Mouse (Mus musculus) CH12.LX (cell line): ENCODE measurements at regions not wholly inside any gene's neighbourhood (a gene's known extent, or its start where the extent isn't known, plus 50 kb on each side); places are given as distances from the start of the nearest gene placed in this dataset.

Experiments used
- DNase-seq: peaks from one replicate; pipeline ENCODE4 v3.0.0-alpha.2; 2013; ENCODE audit errors: extremely low read depth
- H3K27ac ChIP-seq: 2 replicates; pipeline ENCODE4 v1.5.1; 2012; ENCODE audit warnings: low read depth, mild to moderate bottlenecking, control low read depth, moderate library complexity; ENCODE audit not compliant: insufficient read depth
- H3K27me3 ChIP-seq: replicated peaks from 2 replicates; pipeline ENCODE3; 2012; ENCODE audit warnings: inconsistent platforms
- H3K36me3 ChIP-seq, 2 experiments: replicated peaks in 1 of 2; 2 replicates each; pipeline versions ENCODE3 to v1.6.1; 2012; ENCODE audit warnings: inconsistent platforms in 1 of 2, low read length in 1 of 2, mild to moderate bottlenecking in 1 of 2, mixed read lengths in 1 of 2, moderate library complexity in 1 of 2; ENCODE audit not compliant: control insufficient read depth in 1 of 2, insufficient read depth in 1 of 2
- H3K4me1 ChIP-seq, 2 experiments: 2 replicates each; pipeline ENCODE4 v1.6.1; 2012; ENCODE audit warnings: inconsistent platforms in 1 of 2, moderate library complexity in 1 of 2; ENCODE audit not compliant: insufficient read depth in 2 of 2, control insufficient read depth in 1 of 2
- H3K4me2 ChIP-seq: 2 replicates; pipeline ENCODE4 v1.6.1; 2012; ENCODE audit warnings: low read depth, mild to moderate bottlenecking, control low read depth; ENCODE audit not compliant: poor library complexity, insufficient read depth, severe bottlenecking
- H3K4me3 ChIP-seq, 3 experiments: fragments of 150-350 bp in 1 of 3; sonication (generic) in 1 of 3; replicated peaks in 1 of 3; 2 replicates each; pipeline versions ENCODE3 to v1.5.1; 2011 to 2012; ENCODE audit warnings: low read depth in 2 of 3, low read length in 2 of 3, mild to moderate bottlenecking in 2 of 3, moderate library complexity in 2 of 3, control low read depth in 1 of 3, improper control_type of control experiment in 1 of 3, inconsistent platforms in 1 of 3, mixed read lengths in 1 of 3; ENCODE audit not compliant: poor library complexity in 1 of 3
- H3K79me2 ChIP-seq: replicated peaks from 2 replicates; pipeline ENCODE4 v1.6.1; 2012; ENCODE audit warnings: mild to moderate bottlenecking, moderate library complexity; ENCODE audit not compliant: control insufficient read depth, poor library complexity, insufficient read depth, severe bottlenecking; ENCODE audit errors: extremely low read depth
- H3K9ac ChIP-seq: 2 replicates; pipeline ENCODE4 v1.6.1; 2012; ENCODE audit warnings: low read depth, mild to moderate bottlenecking, control low read depth, moderate library complexity; ENCODE audit not compliant: insufficient read depth
- H3K9me3 ChIP-seq: replicated peaks from 2 replicates; pipeline ENCODE3; 2012; ENCODE audit warnings: low read length, inconsistent platforms, mixed read lengths
- BHLHE40 ChIP-seq: IDR thresholded peaks from 2 replicates; pipeline ENCODE4 v1.6.1; 2011; ENCODE audit warnings: mild to moderate bottlenecking, low read depth, low read length, improper control_type of control experiment
- CHD1 ChIP-seq: IDR thresholded peaks from 2 replicates; pipeline ENCODE4 v1.6.1; 2012; ENCODE audit warnings: low read depth, low read length, improper control_type of control experiment, inconsistent platforms
- CTCF ChIP-seq, 2 experiments: IDR thresholded peaks in 1 of 2; conservative IDR thresholded peaks in 1 of 2; 2 replicates each; pipeline ENCODE4 v1.5.1; 2011 to 2012; ENCODE audit warnings: low read depth in 2 of 2, low read length in 2 of 2, improper control_type of control experiment in 1 of 2, inconsistent platforms in 1 of 2, mild to moderate bottlenecking in 1 of 2, moderate library complexity in 1 of 2
- ETS1 ChIP-seq: conservative IDR thresholded peaks from 2 replicates; pipeline ENCODE4 v1.6.1; 2012; ENCODE audit warnings: low read depth, mild to moderate bottlenecking, inconsistent platforms, low read length, improper control_type of control experiment, moderate library complexity
- GABPA ChIP-seq: IDR thresholded peaks from 2 replicates; pipeline ENCODE4 v1.6.1; 2012; ENCODE audit warnings: low read depth, low read length, improper control_type of control experiment, inconsistent platforms; ENCODE audit not compliant: insufficient replicate concordance
- JUN ChIP-seq: IDR thresholded peaks from 2 replicates; pipeline ENCODE4 v1.6.1; 2011; ENCODE audit warnings: low read depth, mild to moderate bottlenecking, low read length, improper control_type of control experiment, moderate library complexity; ENCODE audit not compliant: insufficient read depth
- JUND ChIP-seq: conservative IDR thresholded peaks from 2 replicates; pipeline ENCODE4 v1.6.1; 2011; ENCODE audit warnings: low read depth, low read length, improper control_type of control experiment
- KAT2A ChIP-seq: IDR thresholded peaks from 2 replicates; pipeline ENCODE4 v1.6.1; 2012; ENCODE audit warnings: low read length, improper control_type of control experiment, inconsistent platforms; ENCODE audit not compliant: insufficient replicate concordance
- MAFK ChIP-seq: IDR thresholded peaks from 2 replicates; pipeline ENCODE4 v1.6.1; 2011; ENCODE audit warnings: low read length, improper control_type of control experiment; ENCODE audit not compliant: insufficient replicate concordance
- MAX ChIP-seq: IDR thresholded peaks from 2 replicates; pipeline ENCODE4 v1.6.1; 2011; ENCODE audit warnings: low read length, improper control_type of control experiment
- NRF1 ChIP-seq: IDR thresholded peaks from 2 replicates; pipeline ENCODE4 v1.6.1; 2014; ENCODE audit warnings: low read depth, mild to moderate bottlenecking, inconsistent platforms, low read length, improper control_type of control experiment, moderate library complexity
- PAX5 ChIP-seq: IDR thresholded peaks from 2 replicates; pipeline ENCODE4 v1.6.1; 2012; ENCODE audit warnings: low read length, inconsistent platforms, mixed read lengths
- RAD21 ChIP-seq: IDR thresholded peaks from 2 replicates; pipeline ENCODE4 v1.6.1; 2011; ENCODE audit warnings: low read depth, mild to moderate bottlenecking, low read length, improper control_type of control experiment, moderate library complexity
- SIN3A ChIP-seq: IDR thresholded peaks from 2 replicates; pipeline ENCODE4 v1.6.1; 2012; ENCODE audit warnings: low read length, improper control_type of control experiment, inconsistent platforms
- SMC3 ChIP-seq: IDR thresholded peaks from 2 replicates; pipeline ENCODE4 v1.6.1; 2011; ENCODE audit warnings: low read depth, low read length, improper control_type of control experiment
- TBP ChIP-seq: conservative IDR thresholded peaks from 2 replicates; pipeline ENCODE4 v1.6.1; 2011; ENCODE audit warnings: low read depth, low read length, improper control_type of control experiment
- TCF12 ChIP-seq: IDR thresholded peaks from 2 replicates; pipeline ENCODE4 v1.6.1; 2014; ENCODE audit warnings: low read depth, mild to moderate bottlenecking, inconsistent platforms, low read length, improper control_type of control experiment
- USF1 ChIP-seq: IDR thresholded peaks from 2 replicates; pipeline ENCODE4 v1.6.1; 2014; ENCODE audit warnings: low read depth, mild to moderate bottlenecking, inconsistent platforms, low read length, improper control_type of control experiment
- ZC3H11A ChIP-seq: IDR thresholded peaks from 2 replicates; pipeline ENCODE4 v1.6.1; 2012; ENCODE audit warnings: low read depth, mild to moderate bottlenecking, inconsistent platforms, low read length, improper control_type of control experiment
- ZNF384 ChIP-seq: IDR thresholded peaks from 2 replicates; pipeline ENCODE4 v1.6.1; 2012; ENCODE audit warnings: low read depth, low read length, improper control_type of control experiment, inconsistent platforms
- dilution Hi-C: fragments of 300-500 bp; cut with MboI; formaldehyde crosslinking; loops from 2 replicates; pipeline ENCODE4 v1.14.3; 2020; ENCODE audit warnings: low sequenced_read_pairs; ENCODE audit not compliant: extremely low pct_unique_long_range_greater_than_20kb, extremely low pct_ligation_motif_present
- in situ Hi-C: fragments of 300-500 bp; cut with MboI; formaldehyde crosslinking; loops from 3 replicates; pipeline ENCODE4 v1.14.3; 2019; ENCODE audit warnings: low sequenced_read_pairs, low pct_ligation_motif_present, low pct_unique_long_range_greater_than_20kb, mixed read lengths

- in situ Hi-C loops (no loop called here), dilution Hi-C loops (no loop called here)
- no peaks in the 10 kb centered on the region for H3K9me3 ChIP-seq
- H3K4me1 ChIP-seq = no peaks in the 10 kb centered on the region
- TF ChIP-seq TCF12 (no peak), TBP (no peak), USF1 (no peak), SIN3A (no peak), RAD21 (no peak), MAX (no peak), MAFK (no peak), BHLHE40 (no peak), CHD1 (no peak), KAT2A (no peak), ZNF384 (no peak), SMC3 (no peak), ETS1 (no peak), PAX5 (no peak), JUN (no peak)
- H3K9ac ChIP-seq = no peak overlapping the region
- no peak overlapping the region for H3K27ac ChIP-seq
- no peaks in the 10 kb centered on the region for H3K36me3 ChIP-seq
- no peak overlapping the region for H3K4me2 ChIP-seq
- H3K79me2 ChIP-seq = no peaks in the 10 kb centered on the region
- no peak for DNase-seq
- H3K27me3 ChIP-seq = no peaks in the 10 kb centered on the region
- H3K4me3 ChIP-seq = no peak overlapping the region
Measured at GRCm38 (mm10) chr11:65535726-65536442, 252.2 kb downstream of the Map2k4 start.

- TF ChIP-seq GABPA (no peak), SMC3 (peak; percentile 56), SIN3A (no peak), ZNF384 (no peak), RAD21 (peak; percentile 44), NRF1 (no peak), JUN (no peak), CTCF (conservative IDR thresholded peaks at IDR 0.05 in 1 of 2, IDR thresholded peaks at IDR 0.05 in 1 of 2; ENCODE audit: low read depth in 2 of 2, low read length in 2 of 2) (peak; percentile 18 to 58; a peak in 3 of 4 replicates), JUND (no peak), ZC3H11A (no peak)
- TF ChIP-seq, all 38 proteins: peak for 3
- no peak overlapping the region for H3K4me2 ChIP-seq
- H3K4me3 ChIP-seq = no peak overlapping the region
- no peaks in the 10 kb centered on the region for H3K9me3 ChIP-seq
- no peak overlapping the region for H3K27ac ChIP-seq
- H3K27me3 ChIP-seq = no peaks in the 10 kb centered on the region
- H3K79me2 ChIP-seq = no peaks in the 10 kb centered on the region
- no peak overlapping the region for H3K9ac ChIP-seq
- in situ Hi-C loops (no loop called here), dilution Hi-C loops (no loop called here)
- H3K36me3 ChIP-seq = no peaks in the 10 kb centered on the region
- DNase-seq = peak; percentile 12
- H3K4me1 ChIP-seq = no peaks in the 10 kb centered on the region
Measured at GRCm38 (mm10) chr11:65530744-65531143, 257.4 kb downstream of the Map2k4 start.
